Mouse (Mus musculus): ENCODE data around the gene Snapc4. TPM values are rescaled to one million over a fixed set of nuclear protein-coding genes. Genes with fewer than 3 reads are reported as not detected.

Snapc4 gene
- polyA plus RNA-seq, 1 experiment from 2014 or later: 29.3 TPM

DNA sequence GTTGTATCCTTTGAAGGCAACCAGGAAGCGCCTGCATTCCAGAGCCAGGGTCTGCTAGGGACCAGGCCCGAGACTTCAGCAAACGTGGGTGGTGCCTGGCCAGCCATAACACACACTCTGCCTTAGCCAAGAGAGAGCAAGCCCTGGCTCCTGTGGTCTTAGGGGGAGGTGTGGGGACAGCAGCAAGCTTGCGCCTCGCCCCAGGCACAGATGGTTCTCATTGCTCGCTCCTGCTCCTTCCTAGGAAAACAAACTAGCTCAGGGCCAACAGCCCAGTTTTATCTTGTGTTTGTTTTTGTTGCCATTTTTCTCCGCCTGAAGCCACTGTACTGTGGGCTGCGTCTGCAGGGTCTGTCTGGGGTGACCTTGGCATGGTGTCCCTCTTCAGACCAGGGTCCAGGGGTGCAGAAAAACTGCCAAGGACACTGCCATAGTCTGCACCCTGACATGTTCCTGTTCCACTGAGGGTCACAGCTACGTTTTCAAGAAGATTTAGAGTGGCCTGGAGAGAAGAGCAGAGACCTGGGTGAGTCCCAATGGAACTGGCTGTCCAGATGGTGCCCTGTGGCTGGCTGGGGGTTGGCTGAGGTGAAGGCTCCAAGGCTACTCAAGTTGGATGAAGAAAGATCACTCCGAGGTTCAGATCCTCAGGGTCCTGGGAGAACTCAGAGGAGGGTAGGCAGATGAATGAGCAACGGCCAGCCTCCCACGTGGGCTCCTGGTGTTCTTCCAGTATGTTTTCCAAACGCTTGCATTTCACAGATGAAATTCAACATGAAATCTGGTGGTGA is 66.0 kb downstream of the Snapc4 start:
- Histone ChIP-seq H3K27ac (peak overlapping the region; percentile 97), H3K36me3 (replicated peaks; ENCODE audit: control insufficient read depth, insufficient read depth) (no peaks in the 10 kb centered on the region), H3K4me2 (replicated peaks) (peak overlapping the region; percentile 99), H3K4me1 (replicated peaks; ENCODE audit: control insufficient read depth, insufficient read depth, low read length) (peaks cover 44% of the 10 kb centered on the region), H3K9me3 (ENCODE audit: control insufficient read depth, low read length) (no peaks in the 10 kb centered on the region), H3K4me3 (replicated peaks; ENCODE audit: low read length) (peak overlapping the region; percentile 52), H3K9ac (peak overlapping the region; percentile 81), H3K27me3 (ENCODE audit: control insufficient read depth, insufficient read depth, low read length) (no peaks in the 10 kb centered on the region)
- no peak for ATAC-seq (ENCODE audit: low FRiP score)
- WGBS: 66% methylated on average over 13 of the region's 13 CpGs
- no peak for DNase-seq (ENCODE audit: low spot score)

GRCm38 (mm10) chr2:26313394-26313793 is 67.1 kb downstream of the Snapc4 start:
- H3K36me3 ChIP-seq (replicated peaks; ENCODE audit: control insufficient read depth, insufficient read depth): no peaks in the 10 kb centered on the region
- DNase-seq (ENCODE audit: low spot score): no peak
- H3K4me2 ChIP-seq (replicated peaks): no peak overlapping the region
- no peaks in the 10 kb centered on the region for H3K9me3 ChIP-seq (ENCODE audit: control insufficient read depth, low read length)
- no peaks in the 10 kb centered on the region for H3K27me3 ChIP-seq (ENCODE audit: control insufficient read depth, insufficient read depth, low read length)
- ATAC-seq (ENCODE audit: low FRiP score): no peak
- 92% methylated on average over 1 of the region's 1 CpGs for WGBS
- H3K27ac ChIP-seq: no peak overlapping the region
- H3K4me1 ChIP-seq (replicated peaks; ENCODE audit: control insufficient read depth, insufficient read depth, low read length): peaks cover 33% of the 10 kb centered on the region
- no peak overlapping the region for H3K9ac ChIP-seq
- H3K4me3 ChIP-seq (replicated peaks; ENCODE audit: low read length): no peak overlapping the region

GRCm38 (mm10) chr2:26312812-26313211 is 67.6 kb downstream of the Snapc4 start:
- Histone ChIP-seq H3K27me3 (ENCODE audit: control insufficient read depth, insufficient read depth, low read length) (no peaks in the 10 kb centered on the region), H3K9ac (no peak overlapping the region), H3K27ac (no peak overlapping the region), H3K36me3 (replicated peaks; ENCODE audit: control insufficient read depth, insufficient read depth) (no peaks in the 10 kb centered on the region), H3K4me2 (replicated peaks) (no peak overlapping the region), H3K4me3 (replicated peaks; ENCODE audit: low read length) (no peak overlapping the region), H3K9me3 (ENCODE audit: control insufficient read depth, low read length) (no peaks in the 10 kb centered on the region), H3K4me1 (replicated peaks; ENCODE audit: control insufficient read depth, insufficient read depth, low read length) (peaks cover 27% of the 10 kb centered on the region)
- WGBS: 63% methylated on average over 2 of the region's 2 CpGs
- DNase-seq (ENCODE audit: low spot score) (no peak), ATAC-seq (ENCODE audit: low FRiP score) (no peak)

Other genes starting within 250 kb of the Snapc4 start
- 5.5 and 5.8 TPM in 2 replicates for gene Lhx3, start 172.4 kb downstream of the Snapc4 start, polyA plus RNA-seq (2014; fragmentation: Nextera tagmentation; extraction: Ambion mirVana)
- 15.2 and 16.1 TPM in 2 replicates for gene Qsox2, start 143.1 kb downstream of the Snapc4 start, polyA plus RNA-seq (2014; fragmentation: Nextera tagmentation; extraction: Ambion mirVana)
- gene Ccdc187, start 86.1 kb downstream of the Snapc4 start, polyA plus RNA-seq (2014; fragmentation: Nextera tagmentation; extraction: Ambion mirVana): 0.25 and 0.29 TPM in 2 replicates
- gene Gpsm1, start 65.1 kb downstream of the Snapc4 start, polyA plus RNA-seq (2014; fragmentation: Nextera tagmentation; extraction: Ambion mirVana): 96.7 and 101 TPM in 2 replicates
- gene Dnlz, start 28.5 kb downstream of the Snapc4 start, polyA plus RNA-seq (2014; fragmentation: Nextera tagmentation; extraction: Ambion mirVana): 27.7 and 28.3 TPM in 2 replicates
- 1.9 and 2.1 TPM in 2 replicates for gene Card9, start 19.7 kb downstream of the Snapc4 start, polyA plus RNA-seq (2014; fragmentation: Nextera tagmentation; extraction: Ambion mirVana)
- gene Entr1, start 8.7 kb upstream of the Snapc4 start, polyA plus RNA-seq (2014; fragmentation: Nextera tagmentation; extraction: Ambion mirVana): 134 and 141 TPM in 2 replicates
- 76.8 and 81.6 TPM in 2 replicates for gene Pmpca, start 8.7 kb upstream of the Snapc4 start, polyA plus RNA-seq (2014; fragmentation: Nextera tagmentation; extraction: Ambion mirVana)
- gene Inpp5e, start 28.6 kb upstream of the Snapc4 start, polyA plus RNA-seq (2014; fragmentation: Nextera tagmentation; extraction: Ambion mirVana): 22.1 and 23.0 TPM in 2 replicates
- gene Sec16a, start 64.6 kb upstream of the Snapc4 start, polyA plus RNA-seq (2014; fragmentation: Nextera tagmentation; extraction: Ambion mirVana): 29.1 and 30.0 TPM in 2 replicates
- 23.3 and 25.6 TPM in 2 replicates for gene Notch1, start 136.0 kb upstream of the Snapc4 start, polyA plus RNA-seq (2014; fragmentation: Nextera tagmentation; extraction: Ambion mirVana)
- gene Egfl7, start 199.4 kb upstream of the Snapc4 start, polyA plus RNA-seq (2014; fragmentation: Nextera tagmentation; extraction: Ambion mirVana): 62.2 and 69.2 TPM in 2 replicates
- gene Gm20532, start 206.0 kb upstream of the Snapc4 start, polyA plus RNA-seq (2014; fragmentation: Nextera tagmentation; extraction: Ambion mirVana): not detected in 2 replicates
- gene Agpat2, start 223.8 kb upstream of the Snapc4 start, polyA plus RNA-seq (2014; fragmentation: Nextera tagmentation; extraction: Ambion mirVana): 5.6 and 6.6 TPM in 2 replicates
- gene Fam69b, start 247.8 kb upstream of the Snapc4 start, polyA plus RNA-seq (2014; fragmentation: Nextera tagmentation; extraction: Ambion mirVana): 128 and 136 TPM in 2 replicates

Data from hindbrain, embryonic 14.5 days (tissue).